Mouse (Mus musculus) spleen, postnatal 14 days (tissue): ENCODE data around the gene Smpd3.
"Not testable (repeated sequence)": the region's sequence is repeated elsewhere in the genome, so short reads cannot be mapped to it uniquely, and the experiment has no call there.

Experiments
- DNase-seq, 2 experiments: peaks; one replicate each; pipeline ENCODE4 v3.0.0; 2021 to 2022; ENCODE audit warnings: low spot score in 2 of 2

Smpd3 gene

GRCm38 (mm10) chr8:106321434-106321833 is 16.4 kb downstream of the Smpd3 start:
- DNase-seq = no peak

- DNase-seq = no peak
Observed at GRCm38 (mm10) chr8:106320002-106320401, 17.8 kb downstream of the Smpd3 start.

GRCm38 (mm10) chr8:106317091-106317490 is 20.7 kb downstream of the Smpd3 start:
- DNase-seq = no peak

- no peak for DNase-seq
Observed at GRCm38 (mm10) chr8:106316506-106316905, 21.3 kb downstream of the Smpd3 start.

- DNase-seq = no peak
Observed at GRCm38 (mm10) chr8:106315402-106316187, 22.2 kb downstream of the Smpd3 start.

- DNase-seq = no peak
Observed at GRCm38 (mm10) chr8:106313799-106314198, 24.0 kb downstream of the Smpd3 start.

- no peak for DNase-seq
Observed at GRCm38 (mm10) chr8:106313120-106313737, 24.6 kb downstream of the Smpd3 start.

- no peak for DNase-seq
Observed at GRCm38 (mm10) chr8:106311967-106312366, 25.8 kb downstream of the Smpd3 start.

- no peak for DNase-seq
Observed at GRCm38 (mm10) chr8:106310026-106310652, 27.6 kb downstream of the Smpd3 start.

- not testable (repeated sequence) for DNase-seq
Observed at GRCm38 (mm10) chr8:106308082-106308786, 29.6 kb downstream of the Smpd3 start.

GRCm38 (mm10) chr8:106307586-106307985 is 30.2 kb downstream of the Smpd3 start:
- peak in 1 of 2 experiments; percentile 7 for DNase-seq

GRCm38 (mm10) chr8:106306711-106307248 is 31.0 kb downstream of the Smpd3 start:
- DNase-seq = not testable (repeated sequence)

- no peak for DNase-seq
Observed at GRCm38 (mm10) chr8:106306076-106306475, 31.7 kb downstream of the Smpd3 start.

GRCm38 (mm10) chr8:106305301-106305700 is 32.5 kb downstream of the Smpd3 start:
- DNase-seq = no peak

GRCm38 (mm10) chr8:106304321-106304720 is 33.5 kb downstream of the Smpd3 start:
- no peak for DNase-seq

- no peak for DNase-seq
Observed at GRCm38 (mm10) chr8:106300739-106301715, 36.8 kb downstream of the Smpd3 start.

- DNase-seq = no peak
Observed at GRCm38 (mm10) chr8:106299686-106300085, 38.1 kb downstream of the Smpd3 start.

- DNase-seq = no peak
Observed at GRCm38 (mm10) chr8:106298846-106299245, 38.9 kb downstream of the Smpd3 start.

- DNase-seq = no peak
Observed at GRCm38 (mm10) chr8:106298261-106298660, 39.5 kb downstream of the Smpd3 start.
